Mouse (Mus musculus) olfactory bulb, adult 2 months (tissue): ENCODE data around the gene Snx17. TPM values are rescaled to one million over a fixed set of nuclear protein-coding genes. Genes with fewer than 3 reads are reported as not detected.
"Not testable (repeated sequence)": the region's sequence is repeated elsewhere in the genome, so short reads cannot be mapped to it uniquely, and the experiment has no call there.

ENCODE experiments used
- H3K27ac ChIP-seq: fragments of 200-500 bp; 2 replicates; pipeline ENCODE4 v1.5.1; 2012; ENCODE audit warnings: low read depth, low read length; ENCODE audit not compliant: insufficient read depth
- H3K4me1 ChIP-seq: fragments of 200-500 bp; 2 replicates; pipeline ENCODE4 v1.6.1; 2012; ENCODE audit warnings: low read length; ENCODE audit not compliant: control insufficient read depth, insufficient read depth
- H3K4me3 ChIP-seq: fragments of 200-500 bp; 2 replicates; pipeline ENCODE4 v1.5.1; 2012; ENCODE audit warnings: mild to moderate bottlenecking, low read depth, low read length, moderate library complexity; ENCODE audit not compliant: insufficient read depth
- CTCF ChIP-seq: fragments of 200-500 bp; IDR thresholded peaks from 2 replicates; pipeline ENCODE4 v1.5.1; 2012; ENCODE audit warnings: low read depth, mild to moderate bottlenecking, low read length, moderate library complexity; ENCODE audit not compliant: insufficient read depth
- POLR2A ChIP-seq: fragments of 200-500 bp; IDR thresholded peaks from 2 replicates; pipeline ENCODE4 v1.6.1; 2012; ENCODE audit warnings: mild to moderate bottlenecking, low read depth, low read length, moderate library complexity; ENCODE audit not compliant: insufficient read depth
- WGBS: fragments of 180-500 bp; shearing (Covaris S2); methylation state at CpG from one replicate; pipeline ENCODE4 v1.1.7; 2018; 5-methylcytosine and 5-hydroxymethylcytosine counted together
- polyA plus RNA-seq: library from polyadenylated mRNA; stranded (reverse); fragments of >200 nt; gene quantifications from 2 replicates; pipeline ENCODE4 v1.2.4, GENCODE M21; 2012; ENCODE audit warnings: low replicate concordance; ENCODE audit not compliant: missing spikeins, insufficient read depth, insufficient read length

Gene Snx17
- polyA plus RNA-seq, 1 experiment: not detected

DNA sequence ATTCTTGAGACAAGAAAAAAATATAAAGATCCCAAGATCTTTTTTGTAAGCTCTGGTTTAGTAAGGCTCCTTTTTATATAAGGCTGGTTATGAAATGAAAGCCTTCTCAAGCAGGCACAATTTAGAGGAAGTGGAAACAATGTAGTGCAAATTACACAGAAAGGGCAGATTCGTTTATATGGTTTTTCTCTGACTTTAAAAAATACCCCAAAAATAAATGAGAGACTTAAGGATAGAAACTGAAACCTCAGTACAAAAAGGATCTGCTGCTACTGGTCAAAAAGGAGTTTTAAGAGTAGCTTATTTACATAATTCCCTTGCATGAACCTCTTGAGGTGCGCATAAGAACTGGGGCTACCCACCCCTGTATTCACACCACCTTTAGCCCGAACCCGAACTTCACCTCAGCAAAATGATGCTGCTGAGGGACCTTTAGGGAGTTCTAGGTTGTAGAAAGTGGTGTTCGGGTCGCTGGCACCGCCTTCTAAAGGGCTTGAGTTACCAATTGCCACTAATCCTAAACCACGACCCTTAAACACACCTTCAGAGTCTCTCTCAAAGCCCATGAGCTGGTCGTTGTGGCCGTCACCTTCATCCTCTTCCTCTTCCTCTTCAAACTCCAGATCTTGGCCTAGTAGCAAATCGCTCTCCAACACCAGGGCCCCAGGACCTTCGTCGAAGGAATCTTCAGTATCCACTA lies 8.2 kb downstream of the Snx17 start:
- 10% methylated on average over 13 of the region's 13 CpGs for WGBS
- peaks cover 17% of the 10 kb centered on the region for H3K4me1 ChIP-seq
- TF ChIP-seq CTCF: no peak
- TF ChIP-seq POLR2A: no peak
- peak overlapping the region; percentile 69 for H3K4me3 ChIP-seq
- H3K27ac ChIP-seq: peak overlapping the region; percentile 25; the same call in 1 of the 2 replicates

DNA sequence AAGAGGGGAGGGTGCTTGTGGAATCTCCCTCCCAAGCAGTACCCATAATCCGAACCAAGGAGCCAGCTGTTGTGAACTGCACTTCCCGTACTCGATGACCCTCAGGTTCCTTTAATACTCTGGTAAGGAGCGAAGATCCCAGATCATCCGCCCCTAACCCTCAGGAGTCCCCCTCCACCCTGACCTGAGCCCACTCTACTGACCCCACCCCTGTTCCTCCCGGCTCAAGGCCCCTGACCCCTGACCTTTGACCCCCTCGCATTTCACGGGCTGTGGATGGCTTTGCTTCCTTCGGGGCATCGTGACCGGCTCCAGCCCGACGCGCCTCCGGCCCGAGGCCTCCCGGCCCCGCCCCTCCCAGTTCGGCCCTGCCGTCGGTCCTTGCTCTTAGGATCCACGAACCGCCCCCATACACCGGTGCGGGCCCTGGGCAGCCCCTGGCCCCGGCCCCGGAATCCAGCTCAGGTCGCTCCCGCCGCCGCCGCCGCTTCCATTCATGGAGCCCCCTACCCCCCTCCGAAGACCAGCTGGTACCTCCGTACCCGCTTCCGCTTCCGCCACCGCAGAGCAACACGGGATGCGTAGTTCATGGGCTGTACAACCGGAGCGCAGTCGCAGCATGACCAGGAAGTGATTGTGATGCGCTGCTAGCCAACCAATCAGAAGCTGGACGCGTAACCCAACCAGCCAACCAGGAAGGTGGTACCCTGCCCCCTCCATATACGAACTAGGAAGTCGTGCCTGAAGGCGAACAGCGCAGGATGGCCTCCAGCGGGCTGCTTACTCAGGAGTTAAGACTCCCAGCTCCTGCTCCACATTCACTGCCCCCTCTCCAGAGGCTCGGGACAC lies 8.9 kb downstream of the Snx17 start, which contains the start of gene Zfp513:
Gene Zfp513, minus strand, starts transcription at position 562 of the 849 bp plus-strand sequence.
- Histone ChIP-seq H3K4me3 (peak within 1 kb of the TSS; percentile 69), H3K27ac (peak within 1 kb of the TSS; percentile 28), H3K4me1 (peaks cover 17% of the 10 kb centered on the region)
- WGBS: under 1% methylated on average over 53 of the region's 53 CpGs
- TF ChIP-seq POLR2A: peak; percentile 56
- no peak for TF ChIP-seq CTCF

- Histone ChIP-seq H3K4me3 (peak overlapping the region; percentile 53), H3K27ac (0 out of 2 replicates have a peak overlapping the region, but pooled peaks have one; percentile 28), H3K4me1 (peaks cover 17% of the 10 kb centered on the region)
- TF ChIP-seq CTCF (no peak), POLR2A (no peak)
- WGBS: 88% methylated on average over 7 of the region's 7 CpGs
These were observed 9.9 kb downstream of the Snx17 start for GRCm38 (mm10) chr5:31202933-31203332.

- H3K4me1 ChIP-seq: peaks cover 17% of the 10 kb centered on the region
- WGBS: 98% methylated on average over 2 of the region's 2 CpGs
These were observed 10.8 kb downstream of the Snx17 start for GRCm38 (mm10) chr5:31203866-31204265.

DNA sequence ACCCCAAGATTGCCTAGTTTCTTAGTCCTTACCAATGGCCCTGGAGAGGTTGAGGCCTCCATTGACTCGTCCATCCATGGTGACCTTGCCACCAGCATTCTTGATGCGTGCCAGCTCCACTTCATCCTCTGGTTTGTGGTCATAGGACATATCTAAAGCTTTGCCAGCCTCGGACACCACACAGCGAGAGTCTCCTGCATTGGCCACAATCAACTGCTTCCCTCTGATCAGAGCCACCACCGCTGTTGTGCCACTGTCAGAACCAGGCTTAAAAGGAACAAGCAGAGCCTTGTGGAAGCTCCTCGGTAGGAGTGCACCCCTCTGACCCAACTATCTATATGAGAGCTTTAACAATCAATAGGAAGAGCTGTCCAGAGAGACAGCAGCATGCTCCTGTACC lies 11.4 kb downstream of the Snx17 start:
- TF ChIP-seq POLR2A: no peak
- TF ChIP-seq CTCF: no peak
- Histone ChIP-seq H3K4me1 (peaks cover 17% of the 10 kb centered on the region), H3K4me3 (no peak overlapping the region), H3K27ac (no peak overlapping the region)
- WGBS: 94% methylated on average over 6 of the region's 6 CpGs

More at GRCm38 (mm10) chr5:31203866-31204265, 10.8 kb downstream of the Snx17 start:
- Histone ChIP-seq H3K4me3 (no peak overlapping the region), H3K27ac (no peak overlapping the region)
- no peak for TF ChIP-seq CTCF
- TF ChIP-seq POLR2A: no peak

- 82% methylated on average over 6 of the region's 6 CpGs for WGBS
- not testable (repeated sequence) for H3K4me3 ChIP-seq, H3K27ac ChIP-seq, H3K4me1 ChIP-seq
These were observed 23.5 kb downstream of the Snx17 start for GRCm38 (mm10) chr5:31216554-31216953.

DNA sequence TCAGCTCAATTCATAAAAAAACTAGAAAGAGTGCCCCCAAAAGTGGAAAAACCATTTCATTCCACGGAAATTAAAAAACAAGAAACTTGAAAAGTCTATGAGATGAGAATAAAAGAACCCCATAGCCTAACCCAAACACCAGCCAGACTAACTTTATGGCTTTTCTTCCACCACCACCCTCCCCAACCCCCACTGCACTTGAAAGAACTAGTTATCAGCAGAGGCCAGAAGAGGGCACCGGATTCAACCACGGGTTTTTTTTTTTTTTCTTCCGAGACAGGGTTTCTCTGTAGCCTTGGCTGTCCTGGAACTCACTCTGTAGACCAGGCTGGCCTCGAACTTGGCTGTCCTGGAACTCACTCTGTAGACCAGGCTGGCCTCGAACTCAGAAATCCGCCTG lies 25.3 kb downstream of the Snx17 start:
- 0 out of 2 replicates have a peak, but pooled peaks cover 2% of the 10 kb centered on the region for H3K4me1 ChIP-seq
- no peak overlapping the region for H3K4me3 ChIP-seq
- TF ChIP-seq CTCF (no peak), POLR2A (no peak)
- 57% methylated on average over 7 of the region's 7 CpGs for WGBS
- H3K27ac ChIP-seq: no peak overlapping the region

DNA sequence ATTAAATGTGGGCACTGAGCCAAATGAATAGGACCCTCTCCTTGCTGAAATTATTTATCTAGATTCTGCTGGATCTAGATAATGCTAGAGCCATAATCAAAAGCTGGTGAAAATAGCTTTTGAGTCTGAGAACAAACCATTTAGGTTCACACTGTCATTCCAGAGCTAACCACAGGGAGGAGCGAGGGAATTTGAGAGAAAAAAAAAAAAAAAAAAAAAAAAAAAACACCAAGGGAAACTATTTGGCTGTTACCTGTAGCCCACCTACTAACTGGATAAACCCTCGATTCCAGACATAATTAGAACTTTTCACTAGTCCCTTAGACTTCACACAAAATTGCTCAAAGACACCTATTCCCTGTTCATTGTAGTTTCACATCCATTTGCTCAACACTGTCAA lies 26.0 kb downstream of the Snx17 start:
- Histone ChIP-seq H3K4me3 (no peak overlapping the region), H3K27ac (no peak overlapping the region), H3K4me1 (0 out of 2 replicates have a peak, but pooled peaks cover 2% of the 10 kb centered on the region)
- WGBS: 3% methylated on average over 2 of the region's 2 CpGs
- TF ChIP-seq POLR2A: no peak
- TF ChIP-seq CTCF: no peak

GRCm38 (mm10) chr5:31219474-31219873 lies 26.4 kb downstream of the Snx17 start:
- 0 out of 2 replicates have a peak, but pooled peaks cover 2% of the 10 kb centered on the region for H3K4me1 ChIP-seq
- TF ChIP-seq POLR2A: no peak
- TF ChIP-seq CTCF: no peak
- 1% methylated on average over 11 of the region's 11 CpGs for WGBS
- H3K4me3 ChIP-seq: peak overlapping the region; percentile 97
- H3K27ac ChIP-seq: no peak overlapping the region
